7 mouse cellular contexts compared by ENCODE assay signal in genomic region chr6:91440474-91441144, GRCm38 (mm10). TPM values are rescaled to one million over a fixed set of nuclear protein-coding genes. Genes with fewer than 3 reads are reported as not detected.
DNase-seq lines count a peak whose midpoint lies in the region; ATAC-seq lines count a peak whose summit lies in the region.

No protein-coding gene starts in this region.

- H3K36me3 ChIP-seq in embryonic facial prominence, embryonic 12.5 days = no peaks in the 10 kb centered on the region
- H3K36me3 ChIP-seq in limb, embryonic 11.5 days (ENCODE audit: control insufficient read depth, insufficient read depth, low read length) = no peaks in the 10 kb centered on the region
- no peaks in the 10 kb centered on the region for H3K36me3 ChIP-seq in midbrain, embryonic 14.5 days (ENCODE audit: control insufficient read depth, insufficient read depth, low read length)

- peak overlapping the region; percentile 75; the same call in 1 of the 2 replicates for H3K27ac ChIP-seq in embryonic facial prominence, embryonic 12.5 days
- H3K27ac ChIP-seq in limb, embryonic 11.5 days (replicated peaks; ENCODE audit: low read depth, low read length) = no peak overlapping the region
- peak overlapping the region; percentile 78 for H3K27ac ChIP-seq in midbrain, embryonic 14.5 days (replicated peaks; ENCODE audit: low read depth, low read length)

- H3K4me2 ChIP-seq in embryonic facial prominence, embryonic 12.5 days (replicated peaks) = peak overlapping the region; percentile 79
- peak overlapping the region; percentile 87 for H3K4me2 ChIP-seq in limb, embryonic 11.5 days (ENCODE audit: low read depth, severe bottlenecking)
- peak overlapping the region; percentile 88 for H3K4me2 ChIP-seq in midbrain, embryonic 14.5 days (ENCODE audit: low read length)

- peak overlapping the region; percentile 68 for H3K9ac ChIP-seq in embryonic facial prominence, embryonic 12.5 days
- peak overlapping the region; percentile 74 for H3K9ac ChIP-seq in limb, embryonic 11.5 days (ENCODE audit: low read length)
- peak overlapping the region; percentile 65 for H3K9ac ChIP-seq in midbrain, embryonic 14.5 days (replicated peaks; ENCODE audit: low read length)

- no peaks in the 10 kb centered on the region for H3K27me3 ChIP-seq in embryonic facial prominence, embryonic 12.5 days
- no peaks in the 10 kb centered on the region for H3K27me3 ChIP-seq in limb, embryonic 11.5 days (ENCODE audit: control insufficient read depth, insufficient read depth, low read length)
- H3K27me3 ChIP-seq in midbrain, embryonic 14.5 days (ENCODE audit: control insufficient read depth, insufficient read depth, low read length) = no peaks in the 10 kb centered on the region; the same call in 1 of the 2 replicates

- H3K4me3 ChIP-seq in embryonic facial prominence, embryonic 12.5 days = peak overlapping the region; percentile 59
- peak overlapping the region; percentile 43 for H3K4me3 ChIP-seq in limb, embryonic 11.5 days (ENCODE audit: low read depth, low read length)
- peak overlapping the region; percentile 58 for H3K4me3 ChIP-seq in midbrain, embryonic 14.5 days (replicated peaks; ENCODE audit: low read depth, low read length)

- no peaks in the 10 kb centered on the region for H3K9me3 ChIP-seq in embryonic facial prominence, embryonic 12.5 days
- no peaks in the 10 kb centered on the region for H3K9me3 ChIP-seq in limb, embryonic 11.5 days (ENCODE audit: control insufficient read depth, low read length)
- no peaks in the 10 kb centered on the region for H3K9me3 ChIP-seq in midbrain, embryonic 14.5 days (ENCODE audit: control insufficient read depth, low read length)

- ATAC-seq in embryonic facial prominence, embryonic 12.5 days (ENCODE audit: insufficient number of reproducible peaks, insufficient read depth, low FRiP score, low TSS enrichment) = peak; percentile 79
- ATAC-seq in limb, embryonic 11.5 days (ENCODE audit: insufficient number of reproducible peaks, low FRiP score, low TSS enrichment, low read depth) = peak; percentile 89
- peak; percentile 95 for ATAC-seq in midbrain, embryonic 14.5 days (ENCODE audit: low FRiP score, low TSS enrichment)

- peak; percentile 93 for DNase-seq in adrenal gland, postnatal 25 days
- peak; percentile 99 for DNase-seq in heart, adult 11 months
- peak; percentile 98 for DNase-seq in kidney, adult 18-20 months
- peak; percentile 98 for DNase-seq in limb, embryonic 11.5 days (ENCODE audit: low spot score)
- DNase-seq in midbrain, embryonic 14.5 days = peak; percentile 99
- peak; percentile 84 to 91 for DNase-seq in spleen, adult 18-20 months

- H3K4me1 ChIP-seq in embryonic facial prominence, embryonic 12.5 days = peaks cover 7% of the 10 kb centered on the region; the same call in 1 of the 2 replicates
- H3K4me1 ChIP-seq in limb, embryonic 11.5 days (ENCODE audit: control insufficient read depth, insufficient read depth, low read length) = peaks cover 2% of the 10 kb centered on the region; the same call in 1 of the 2 replicates
- peaks cover 6% of the 10 kb centered on the region for H3K4me1 ChIP-seq in midbrain, embryonic 14.5 days (ENCODE audit: control insufficient read depth, insufficient read depth, low read length)

- 2% methylated on average over 30 of the region's 30 CpGs for WGBS in embryonic facial prominence, embryonic 12.5 days
- 2% methylated on average over 30 of the region's 30 CpGs for WGBS in limb, embryonic 11.5 days
- 2% methylated on average over 30 of the region's 30 CpGs for WGBS in midbrain, embryonic 14.5 days

RNA-seq across cellular contexts. Expression of gene Wnt7a, which starts 29.4 kb away (rescaled TPM):
- total RNA-seq in adrenal gland, postnatal 25 days (2021) = not detected in 2 replicates
- polyA plus RNA-seq in embryonic facial prominence, embryonic 12.5 days (2016; fragmentation: Nextera tagmentation; extraction: Ambion mirVana) = 1.6 and 3.6 TPM in 2 replicates
- 2.5 and 2.8 TPM in 2 replicates for polyA plus RNA-seq in limb, embryonic 11.5 days (2014; fragmentation: Nextera tagmentation; extraction: Ambion mirVana)
- polyA plus RNA-seq in midbrain, embryonic 14.5 days (2014; fragmentation: Nextera tagmentation; extraction: Ambion mirVana) = 9.5 and 11.3 TPM in 2 replicates

RNA-seq across cellular contexts. Expression of gene Chchd4, which starts 32.7 kb away (rescaled TPM):
- total RNA-seq in adrenal gland, postnatal 25 days (2021) = 16.5 TPM in 2 replicates
- 21.1 and 21.5 TPM in 2 replicates for polyA plus RNA-seq in embryonic facial prominence, embryonic 12.5 days (2016; fragmentation: Nextera tagmentation; extraction: Ambion mirVana)
- polyA plus RNA-seq in limb, embryonic 11.5 days (2014; fragmentation: Nextera tagmentation; extraction: Ambion mirVana) = 27.3 and 28.3 TPM in 2 replicates
- polyA plus RNA-seq in midbrain, embryonic 14.5 days (2014; fragmentation: Nextera tagmentation; extraction: Ambion mirVana) = 31.6 and 38.9 TPM in 2 replicates

RNA-seq across cellular contexts. Expression of gene Tmem43, which starts 32.9 kb away (rescaled TPM):
- total RNA-seq in adrenal gland, postnatal 25 days (2021) = 34.5 and 42.4 TPM in 2 replicates
- 62.2 and 63.0 TPM in 2 replicates for polyA plus RNA-seq in embryonic facial prominence, embryonic 12.5 days (2016; fragmentation: Nextera tagmentation; extraction: Ambion mirVana)
- 56.3 and 66.4 TPM in 2 replicates for polyA plus RNA-seq in limb, embryonic 11.5 days (2014; fragmentation: Nextera tagmentation; extraction: Ambion mirVana)
- polyA plus RNA-seq in midbrain, embryonic 14.5 days (2014; fragmentation: Nextera tagmentation; extraction: Ambion mirVana) = 44.3 and 51.8 TPM in 2 replicates
